Mouse (Mus musculus) thymus, adult 2 months (tissue): ENCODE measurements around the gene Hmgn1. TPM values are rescaled to one million over a fixed set of nuclear protein-coding genes. Genes with fewer than 3 reads are reported as not detected.
A peak's percentile ranks its signal among the peaks of the same experiment; 100 is the strongest.
"Not testable (repeated sequence)": the region's sequence is repeated elsewhere in the genome, so short reads cannot be mapped to it uniquely, and the experiment has no call there.

ENCODE experiments used
- DNase-seq: peaks from one replicate; pipeline ENCODE4 v3.0.0; 2021
- H3K27ac ChIP-seq: fragments of 200-500 bp; 2 replicates; pipeline ENCODE4 v1.5.1; 2012; ENCODE audit warnings: low read length, control low read depth; ENCODE audit not compliant: control insufficient read depth, insufficient read depth
- H3K27me3 ChIP-seq: fragments of 200-500 bp; 2 replicates; pipeline ENCODE4 v1.6.1; 2012; ENCODE audit warnings: mild to moderate bottlenecking, low read length, moderate library complexity, mixed read lengths; ENCODE audit not compliant: control insufficient read depth, insufficient read depth
- H3K36me3 ChIP-seq: fragments of 200-500 bp; 2 replicates; pipeline ENCODE4 v1.6.1; 2012; ENCODE audit warnings: mild to moderate bottlenecking, low read length, moderate library complexity; ENCODE audit not compliant: control insufficient read depth, insufficient read depth
- H3K4me1 ChIP-seq: fragments of 200-500 bp; replicated peaks from 2 replicates; pipeline ENCODE4 v1.6.1; 2012; ENCODE audit warnings: low read length; ENCODE audit not compliant: control insufficient read depth, insufficient read depth
- H3K4me3 ChIP-seq: fragments of 200-500 bp; 2 replicates; pipeline ENCODE4 v1.5.1; 2012; ENCODE audit warnings: mild to moderate bottlenecking, low read length, control low read depth, moderate library complexity; ENCODE audit not compliant: control insufficient read depth, insufficient read depth
- CTCF ChIP-seq: fragments of 200-500 bp; IDR thresholded peaks from 2 replicates; pipeline ENCODE4 v1.5.1; 2012; ENCODE audit warnings: mild to moderate bottlenecking, control low read depth, low read length, moderate library complexity, borderline replicate concordance; ENCODE audit not compliant: control insufficient read depth, poor library complexity, insufficient read depth; ENCODE audit errors: extremely low read depth
- POLR2A ChIP-seq: fragments of 200-500 bp; IDR thresholded peaks from 2 replicates; pipeline ENCODE4 v1.6.1; 2012; ENCODE audit warnings: mild to moderate bottlenecking, low read length, control low read depth, moderate library complexity; ENCODE audit not compliant: control insufficient read depth, poor library complexity, insufficient read depth; ENCODE audit errors: extremely low read depth
- WGBS: fragments of 180-500 bp; shearing (Covaris S2); methylation state at CpG from one replicate; pipeline ENCODE4 v1.1.7; 2018; 5-methylcytosine and 5-hydroxymethylcytosine counted together
- polyA plus RNA-seq: library from polyadenylated mRNA; depleted of rRNA; stranded (reverse); fragments of >200 nt; gene quantifications from 2 replicates; pipeline ENCODE4 v1.2.3, GENCODE M21; 2012

Gene Hmgn1
- polyA plus RNA-seq, 1 experiment = 31.4 TPM

DNA sequence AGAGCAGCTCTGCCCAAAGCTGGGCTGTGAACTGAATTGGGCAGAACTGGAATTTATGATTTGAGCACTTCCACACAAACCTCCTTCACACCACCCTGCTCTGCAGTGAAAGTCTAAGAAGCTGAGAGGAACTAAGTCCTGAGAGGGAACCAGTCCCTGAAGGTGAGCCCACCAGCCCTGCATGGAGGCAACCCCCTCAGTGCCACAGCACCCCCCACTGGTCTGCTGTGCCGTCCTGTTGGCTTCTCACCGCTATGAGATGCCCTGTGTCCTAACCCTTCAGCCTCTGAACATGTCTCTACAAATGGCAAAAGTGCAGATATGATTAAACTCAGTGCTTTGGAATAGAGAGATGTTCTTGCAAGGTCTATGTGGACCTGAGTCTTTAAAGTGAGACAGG lies 14.8 kb downstream of the Hmgn1 start:
- H3K4me1 ChIP-seq = no peaks in the 10 kb centered on the region
- 63% methylated on average over 2 of the region's 2 CpGs for WGBS
- TF ChIP-seq CTCF = no peak
- TF ChIP-seq POLR2A = no peak
- H3K36me3 ChIP-seq = no peaks in the 10 kb centered on the region
- H3K4me3 ChIP-seq = no peak overlapping the region
- no peak for DNase-seq
- H3K27ac ChIP-seq = no peak overlapping the region
- H3K27me3 ChIP-seq = no peaks in the 10 kb centered on the region

DNA sequence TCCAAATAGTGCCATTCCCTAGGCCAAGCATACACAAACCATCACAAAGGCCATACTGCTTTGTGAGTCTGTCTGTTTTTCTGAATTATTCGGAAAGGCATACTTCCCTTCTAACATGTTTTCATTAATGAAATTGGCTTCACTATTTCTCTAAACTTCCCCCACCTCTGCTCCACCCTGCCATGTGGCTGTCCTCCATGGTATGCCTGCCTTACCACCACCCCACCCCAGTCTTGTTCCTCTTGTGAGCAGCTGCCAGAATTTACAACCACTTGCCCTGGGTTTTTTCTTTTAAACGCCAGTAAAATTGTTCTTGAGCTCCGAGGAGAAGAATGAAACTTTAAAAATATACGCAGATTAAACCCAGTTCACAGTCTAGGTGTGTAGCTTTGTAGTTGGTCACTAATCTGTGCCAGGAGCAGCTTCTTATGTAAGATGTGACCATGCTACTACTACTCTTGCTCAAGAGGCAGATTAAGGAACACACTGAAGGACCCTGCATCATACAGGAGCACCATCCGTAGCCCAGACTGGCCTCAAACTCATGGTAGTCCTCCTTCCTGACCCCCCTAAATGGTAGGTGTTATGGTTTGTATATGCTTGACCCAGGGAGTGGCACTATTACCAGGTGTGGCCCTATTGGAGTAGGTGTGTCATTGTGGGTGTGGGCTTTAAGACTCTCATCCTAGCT lies 16.7 kb downstream of the Hmgn1 start:
- no peak overlapping the region for H3K27ac ChIP-seq
- DNase-seq = no peak
- WGBS = 52% methylated on average over 5 of the region's 5 CpGs

DNA sequence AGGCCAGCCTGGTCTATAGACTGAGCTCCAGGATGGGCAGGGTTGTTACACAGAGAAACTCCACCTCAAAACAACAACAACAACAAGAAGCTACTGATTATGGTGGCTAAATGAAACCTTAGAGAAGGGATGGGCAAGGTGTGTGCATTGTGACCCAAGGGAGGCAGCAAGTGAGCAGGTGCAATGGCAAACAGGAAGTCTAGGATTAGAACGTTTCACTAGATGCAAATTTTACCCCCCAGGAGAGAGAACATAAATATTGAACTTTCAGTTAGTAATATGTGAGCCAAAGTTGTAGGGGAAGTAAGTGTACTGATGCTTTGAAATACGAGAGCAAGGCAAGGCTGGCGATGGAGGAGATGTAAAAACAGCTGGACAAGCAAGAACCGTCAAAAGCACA lies 17.9 kb downstream of the Hmgn1 start:
- no peaks in the 10 kb centered on the region for H3K27me3 ChIP-seq
- H3K4me1 ChIP-seq = no peaks in the 10 kb centered on the region
- no peak for DNase-seq
- H3K27ac ChIP-seq = no peak overlapping the region
- TF ChIP-seq POLR2A = no peak
- no peak for TF ChIP-seq CTCF
- WGBS = 63% methylated on average over 4 of the region's 4 CpGs
- H3K36me3 ChIP-seq = no peaks in the 10 kb centered on the region
- H3K4me3 ChIP-seq = no peak overlapping the region

More for the DNA sequence above, 16.7 kb downstream of the Hmgn1 start:
- Histone ChIP-seq H3K36me3 (no peaks in the 10 kb centered on the region), H3K4me1 (no peaks in the 10 kb centered on the region), H3K27me3 (no peaks in the 10 kb centered on the region), H3K4me3 (no peak overlapping the region)
- no peak for TF ChIP-seq CTCF
- no peak for TF ChIP-seq POLR2A

GRCm38 (mm10) chr16:96103036-96103435 lies 24.5 kb downstream of the Hmgn1 start:
- WGBS = 54% methylated on average over 2 of the region's 2 CpGs
- TF ChIP-seq POLR2A (no peak), CTCF (no peak)
- Histone ChIP-seq H3K27ac (no peak overlapping the region), H3K27me3 (no peaks in the 10 kb centered on the region), H3K36me3 (no peaks in the 10 kb centered on the region), H3K4me1 (no peaks in the 10 kb centered on the region; the same call in 1 of the 2 replicates), H3K4me3 (no peak overlapping the region)
- DNase-seq = peak; percentile 48

GRCm38 (mm10) chr16:96097811-96098210 lies 29.7 kb downstream of the Hmgn1 start:
- H3K4me1 ChIP-seq, H3K4me3 ChIP-seq, H3K27ac ChIP-seq, H3K36me3 ChIP-seq, H3K27me3 ChIP-seq, DNase-seq: not testable (repeated sequence)

GRCm38 (mm10) chr16:96095966-96096365 lies 31.6 kb downstream of the Hmgn1 start:
- WGBS = 90% methylated on average over 5 of the region's 5 CpGs
- TF ChIP-seq CTCF (no peak), POLR2A (no peak)
- no peaks in the 10 kb centered on the region for H3K27me3 ChIP-seq
- H3K4me1 ChIP-seq = no peaks in the 10 kb centered on the region
- no peak overlapping the region for H3K4me3 ChIP-seq
- no peaks in the 10 kb centered on the region for H3K36me3 ChIP-seq
- no peak overlapping the region for H3K27ac ChIP-seq
- DNase-seq = no peak

- peaks cover 18% of the 10 kb centered on the region for H3K4me1 ChIP-seq
- H3K4me3 ChIP-seq = no peak overlapping the region
- DNase-seq = no peak
- 89% methylated on average over 9 of the region's 9 CpGs for WGBS
- no peaks in the 10 kb centered on the region for H3K36me3 ChIP-seq
- H3K27me3 ChIP-seq = no peaks in the 10 kb centered on the region
- no peak overlapping the region for H3K27ac ChIP-seq
- no peak for TF ChIP-seq CTCF
- no peak for TF ChIP-seq POLR2A
These were observed 35.7 kb downstream of the Hmgn1 start for GRCm38 (mm10) chr16:96091515-96092504.
